Mouse (Mus musculus) layer of hippocampus, adult 11-12 months (tissue): ENCODE measurements around the gene Nfkbie.

Experiments used
- DNase-seq: peaks from one replicate; pipeline ENCODE4 v3.0.0; 2022; ENCODE audit warnings: low spot score

The Nfkbie gene

DNA sequence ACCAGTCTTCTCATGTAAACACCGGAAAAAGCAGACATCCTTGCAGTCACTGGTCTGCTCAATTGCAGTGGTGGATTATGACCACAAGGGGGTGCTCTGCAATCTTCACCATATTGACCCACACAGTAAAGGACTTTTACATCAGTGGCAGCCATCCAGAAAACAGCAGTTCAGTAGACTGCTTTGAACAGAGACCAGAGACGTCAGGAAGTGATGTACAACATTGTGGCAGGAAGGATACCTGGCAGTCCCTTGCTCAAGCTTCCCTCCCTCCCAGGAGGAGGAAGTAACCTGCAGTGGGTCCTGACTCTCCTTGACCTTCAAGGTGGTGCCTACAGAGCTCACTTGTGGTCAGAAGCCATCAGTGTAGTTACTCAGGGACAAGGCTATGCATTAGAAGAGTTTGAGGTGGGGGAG is 26.1 kb downstream of the Nfkbie start:
- peak; percentile 74 for DNase-seq

DNA sequence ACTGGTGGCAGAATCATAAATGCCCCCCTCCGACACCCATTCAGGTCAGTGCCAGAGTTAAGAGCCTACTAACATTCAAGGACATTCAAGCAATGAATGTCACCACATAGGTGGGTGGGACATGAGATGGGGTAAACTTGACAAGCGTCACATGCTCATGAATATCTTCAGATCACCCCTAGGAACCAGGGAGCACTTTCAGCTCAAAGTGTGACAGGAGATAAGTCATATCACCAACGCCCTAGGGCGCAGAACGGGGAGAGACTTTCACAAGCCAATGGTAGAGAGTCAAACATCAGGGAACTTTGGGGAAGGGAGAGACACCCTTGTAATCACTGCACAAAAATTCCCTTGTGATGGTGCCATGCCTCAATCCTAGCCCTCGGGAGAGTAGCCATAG is 26.7 kb downstream of the Nfkbie start:
- no peak for DNase-seq

GRCm38 (mm10) chr17:45582715-45583355 is 27.3 kb downstream of the Nfkbie start:
- DNase-seq: no peak

GRCm38 (mm10) chr17:45584096-45584896 is 28.8 kb downstream of the Nfkbie start:
- DNase-seq: peak; percentile 74

DNA sequence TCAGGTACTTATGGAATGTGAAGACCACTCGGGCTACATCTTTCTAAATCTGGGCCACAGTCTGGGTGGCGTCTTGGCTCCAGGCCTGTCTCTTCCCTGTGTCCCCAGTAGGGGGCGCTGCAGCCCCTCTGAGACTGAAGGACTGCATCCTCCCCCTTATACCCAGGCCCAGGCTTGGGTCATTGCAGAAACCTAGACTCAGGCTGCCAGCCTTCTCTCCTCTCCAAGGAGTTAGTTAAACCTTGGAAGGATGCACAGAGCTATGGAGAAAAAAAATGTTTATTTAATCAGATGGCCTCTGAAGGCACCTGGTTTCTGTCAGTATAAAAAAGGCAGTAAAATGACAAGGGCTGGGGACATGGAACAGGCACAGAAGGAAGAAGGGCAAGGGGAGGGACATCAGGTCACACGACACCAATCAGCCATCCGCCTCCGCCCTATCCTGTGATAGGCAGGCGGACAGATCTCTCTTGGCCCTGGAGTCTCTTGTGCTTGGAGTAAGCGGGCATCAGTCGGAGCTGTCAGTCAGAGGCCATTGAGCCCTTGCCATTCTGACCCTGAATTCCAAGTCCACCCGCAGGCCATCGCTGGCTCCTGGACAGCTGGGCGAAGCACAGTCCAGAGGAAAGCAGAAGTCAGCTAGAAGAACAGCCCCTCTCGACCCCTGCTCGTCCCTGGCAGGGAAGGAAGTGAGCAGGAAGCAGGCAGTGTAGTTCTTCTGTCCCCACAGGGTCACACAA is 29.6 kb downstream of the Nfkbie start:
- peak; percentile 84 for DNase-seq

DNA sequence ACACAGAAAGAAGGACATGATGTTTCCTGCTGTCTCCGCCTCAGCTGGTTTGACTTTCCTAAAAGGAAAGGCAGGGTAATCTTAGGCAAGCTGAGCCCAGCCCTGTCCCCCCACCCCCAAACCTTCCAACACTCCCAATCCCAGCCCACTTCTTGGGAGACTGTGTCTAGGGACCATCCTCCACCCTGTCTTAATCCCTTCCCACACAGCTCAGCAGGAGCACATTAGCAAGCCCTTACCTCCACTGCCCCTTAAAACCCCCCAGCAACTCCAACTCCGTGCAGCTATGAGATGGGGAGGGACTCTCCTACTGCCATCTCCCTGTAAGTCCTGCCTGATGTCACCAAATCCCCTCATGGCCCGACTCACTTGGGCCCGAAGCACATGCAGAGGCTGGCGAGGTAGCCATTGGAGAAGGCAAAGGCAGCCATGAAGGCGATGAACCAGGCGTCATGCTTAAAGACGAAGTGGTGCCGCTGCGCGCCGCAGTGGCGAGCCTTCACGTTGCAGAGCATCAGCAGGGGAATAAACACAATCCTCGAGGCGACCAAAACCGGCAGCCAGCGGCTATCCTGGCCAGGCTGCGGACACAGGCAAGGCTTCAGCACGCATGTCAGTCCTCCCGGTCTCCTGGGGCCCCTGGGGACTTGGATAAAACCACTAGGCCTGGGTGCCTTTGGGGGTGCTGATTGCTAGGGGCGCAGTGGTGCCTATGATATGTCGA is 30.4 kb downstream of the Nfkbie start:
- no peak for DNase-seq

GRCm38 (mm10) chr17:45586449-45586837 is 30.9 kb downstream of the Nfkbie start:
- no peak for DNase-seq

- no peak for DNase-seq
These were observed 32.9 kb downstream of the Nfkbie start for GRCm38 (mm10) chr17:45588370-45588769.

- no peak for DNase-seq
These were observed 33.7 kb downstream of the Nfkbie start for GRCm38 (mm10) chr17:45589236-45589635.

DNA sequence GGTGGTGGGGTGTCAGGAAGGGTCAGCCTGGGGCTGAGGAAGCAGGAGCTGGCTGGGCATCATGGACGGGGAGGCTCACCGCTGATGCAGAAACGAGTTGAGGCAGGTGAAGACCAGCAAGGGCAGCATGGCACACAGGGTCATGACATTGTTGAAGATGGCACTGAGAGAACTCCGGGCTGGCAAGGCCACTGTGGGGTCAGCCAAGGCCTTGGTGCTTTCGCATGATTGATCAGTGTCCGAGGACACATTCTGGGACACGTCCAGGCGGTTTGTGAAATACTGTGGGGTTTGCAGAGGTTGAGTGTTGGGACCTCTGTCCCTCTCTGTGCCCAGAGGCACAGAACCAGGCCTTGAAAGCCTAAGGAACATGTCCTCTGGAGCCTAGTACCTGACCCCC is 34.3 kb downstream of the Nfkbie start:
- no peak for DNase-seq

GRCm38 (mm10) chr17:45590410-45590809 is 34.9 kb downstream of the Nfkbie start:
- DNase-seq: no peak

DNA sequence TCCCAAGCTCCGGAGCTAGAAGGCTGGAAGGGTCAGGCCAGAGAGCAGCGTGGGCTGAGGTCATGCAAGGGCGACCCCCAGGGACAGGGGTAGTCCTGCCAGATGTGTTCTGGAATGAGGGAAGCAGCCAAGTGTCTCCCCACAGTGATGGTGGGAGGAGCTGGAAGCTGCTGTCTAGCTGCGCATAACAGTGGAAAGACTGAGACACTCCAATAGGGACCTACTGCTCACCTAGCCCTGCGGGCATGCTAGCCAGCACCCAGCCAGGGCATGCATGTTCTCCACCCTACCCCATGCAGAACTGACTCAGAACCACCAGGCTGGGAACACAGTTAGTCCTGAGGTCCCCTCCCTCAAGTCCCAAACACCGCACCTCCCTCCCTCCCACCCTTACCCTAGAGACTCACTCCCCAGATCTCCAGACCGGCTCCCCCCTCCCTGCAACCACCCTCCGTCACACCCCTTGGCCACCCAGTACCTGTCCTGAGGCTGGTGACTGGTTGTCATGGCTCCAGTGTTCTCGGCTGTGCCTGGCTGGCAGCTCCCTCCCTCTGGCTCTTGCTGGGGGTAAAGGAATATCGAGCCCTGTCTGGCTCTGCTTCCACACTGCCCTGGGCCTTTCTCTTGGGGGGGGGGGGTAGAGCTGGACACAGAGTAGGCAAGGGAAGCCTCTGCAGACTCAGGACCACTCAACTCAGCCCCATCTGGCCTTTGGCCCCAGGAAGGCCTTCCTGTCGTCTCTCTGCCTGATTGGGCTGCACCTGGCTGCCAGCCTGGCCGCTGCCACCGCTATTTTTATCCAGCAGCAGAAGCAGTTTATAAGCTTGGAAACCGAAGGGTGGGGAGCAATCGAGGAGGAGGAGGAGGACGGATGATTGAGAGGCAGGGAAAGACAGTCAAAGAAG is 36.5 kb downstream of the Nfkbie start:
- no peak for DNase-seq

DNA sequence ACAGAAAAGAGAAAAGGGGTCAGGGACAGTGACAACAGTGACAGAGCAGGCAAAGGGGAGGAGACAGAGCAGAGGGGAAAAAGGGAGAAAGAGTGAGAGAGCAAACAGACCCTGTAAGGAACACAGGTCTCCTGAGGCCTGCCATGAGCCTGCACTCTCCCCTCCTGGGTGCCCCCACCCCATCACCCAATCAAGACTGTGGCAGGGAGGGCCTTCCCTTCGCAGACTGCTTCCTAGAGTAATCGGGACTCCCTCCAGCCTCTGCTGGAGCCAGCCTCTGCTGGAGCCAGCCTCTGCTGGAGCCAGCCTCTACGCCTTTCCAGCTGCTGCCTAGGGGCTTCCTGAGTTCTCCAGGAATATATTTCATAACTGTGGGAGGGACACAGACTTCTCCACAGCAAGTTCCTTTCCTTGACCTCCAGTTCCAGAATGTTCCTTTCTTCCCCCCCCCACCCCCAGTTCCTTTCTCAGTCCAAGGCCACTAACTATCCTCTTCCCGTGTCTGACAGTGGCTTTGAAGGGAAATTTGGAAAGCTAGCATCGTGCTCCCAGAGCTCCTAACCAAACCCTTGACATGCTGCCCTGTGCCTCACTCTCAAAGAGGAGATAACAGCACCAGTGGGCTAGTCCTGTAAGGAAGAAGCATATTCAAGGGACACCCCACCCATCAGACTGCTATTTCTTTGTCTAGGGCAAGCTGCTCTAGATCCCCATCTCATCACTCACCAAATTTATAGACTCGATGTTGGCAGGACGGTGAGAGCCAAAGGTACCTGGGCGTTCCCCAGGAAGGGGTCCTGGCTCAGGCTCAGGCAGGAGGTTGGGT is 37.3 kb downstream of the Nfkbie start:
- no peak for DNase-seq

DNA sequence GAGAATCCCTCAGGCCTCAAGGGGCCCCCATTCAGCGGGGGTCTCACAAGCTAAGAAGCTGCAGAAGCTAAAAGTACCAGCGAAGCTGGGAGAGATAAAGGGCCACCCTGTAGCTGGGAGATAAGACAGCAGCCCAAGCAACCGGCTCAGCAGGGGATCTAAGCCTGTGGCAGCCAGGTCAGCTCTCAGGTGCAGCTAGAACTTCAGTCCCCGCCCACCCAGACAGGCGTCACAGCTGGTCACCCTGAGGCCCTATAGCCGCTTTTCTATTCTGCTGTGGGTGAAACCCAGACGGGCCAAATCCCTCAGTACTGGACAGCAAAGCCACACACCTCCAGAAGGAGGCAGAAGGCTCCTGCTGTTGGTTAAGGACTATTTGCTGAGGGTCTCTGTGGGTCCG is 38.0 kb downstream of the Nfkbie start:
- no peak for DNase-seq

DNA sequence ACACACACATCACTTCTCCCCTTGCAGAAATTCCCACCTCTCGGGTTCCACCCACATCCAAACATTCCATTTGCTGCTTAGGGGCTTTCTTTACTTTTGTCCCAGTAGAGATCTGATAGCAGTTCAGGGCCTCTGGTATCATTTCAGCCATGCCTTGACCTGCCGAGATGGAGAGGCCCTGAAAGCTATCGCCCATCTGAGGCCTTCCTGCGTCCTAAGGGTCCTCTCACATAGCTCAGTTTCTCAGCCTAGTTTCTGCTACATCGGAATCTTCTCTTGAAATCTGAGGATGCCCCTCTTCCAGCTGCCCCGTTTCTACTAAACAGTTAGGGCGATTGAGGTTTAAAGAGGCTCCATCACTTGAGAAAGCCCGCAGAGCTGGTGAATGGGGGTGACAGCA is 38.7 kb downstream of the Nfkbie start:
- no peak for DNase-seq

DNA sequence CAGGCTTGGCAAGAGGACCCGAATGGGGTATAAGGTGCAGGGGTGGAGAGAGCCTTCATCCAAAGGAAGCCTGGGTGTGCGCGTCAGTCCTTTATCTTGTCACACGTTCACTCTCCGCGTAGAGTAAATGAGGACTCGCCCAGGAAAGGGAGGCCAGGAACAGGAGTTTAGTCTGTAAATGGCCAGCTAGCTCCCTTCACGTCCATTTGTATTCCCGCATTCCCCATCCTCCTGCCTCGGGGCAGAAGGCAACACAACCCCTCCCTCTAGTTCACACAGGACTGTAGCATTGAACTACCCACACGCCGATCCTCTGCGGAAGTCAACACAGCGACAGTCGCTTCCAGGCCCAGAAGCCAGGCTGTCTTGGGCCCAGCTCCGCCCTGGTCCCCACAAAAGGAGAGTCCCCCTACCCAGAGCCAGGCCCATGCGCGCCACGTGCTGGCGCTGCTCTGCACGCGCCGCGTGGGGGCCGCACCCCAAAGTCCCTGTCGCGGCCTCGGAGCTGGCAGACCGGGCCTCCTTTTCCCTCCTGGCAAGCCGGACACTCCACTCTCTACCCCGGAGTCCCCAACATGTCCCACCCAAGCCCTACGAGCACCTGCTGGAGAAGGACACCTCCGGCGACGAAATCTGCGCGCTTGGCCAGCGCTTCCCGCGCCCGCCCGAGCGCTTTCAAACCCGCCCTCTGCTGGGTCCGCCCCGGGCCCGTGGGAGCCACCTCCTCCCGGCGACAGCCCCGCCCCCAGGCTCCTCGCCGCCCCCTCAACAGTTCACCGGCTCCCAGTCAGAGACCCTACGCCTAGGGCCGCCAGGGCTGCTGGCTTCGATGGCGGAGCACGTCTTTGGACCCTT is 39.6 kb downstream of the Nfkbie start:
- DNase-seq: peak; percentile 51

GRCm38 (mm10) chr17:45595736-45596390 is 40.4 kb downstream of the Nfkbie start:
- no peak for DNase-seq

- DNase-seq: peak; percentile 71
These were observed 41.3 kb downstream of the Nfkbie start for GRCm38 (mm10) chr17:45596631-45597396.
